Mouse (Mus musculus) kidney, adult 8-10 months (tissue): ENCODE data around the gene Tuba1a.

Experiments used
- DNase-seq, 2 experiments: peaks; one replicate each; pipeline ENCODE4 v3.0.0; 2022

Tuba1a gene

DNA sequence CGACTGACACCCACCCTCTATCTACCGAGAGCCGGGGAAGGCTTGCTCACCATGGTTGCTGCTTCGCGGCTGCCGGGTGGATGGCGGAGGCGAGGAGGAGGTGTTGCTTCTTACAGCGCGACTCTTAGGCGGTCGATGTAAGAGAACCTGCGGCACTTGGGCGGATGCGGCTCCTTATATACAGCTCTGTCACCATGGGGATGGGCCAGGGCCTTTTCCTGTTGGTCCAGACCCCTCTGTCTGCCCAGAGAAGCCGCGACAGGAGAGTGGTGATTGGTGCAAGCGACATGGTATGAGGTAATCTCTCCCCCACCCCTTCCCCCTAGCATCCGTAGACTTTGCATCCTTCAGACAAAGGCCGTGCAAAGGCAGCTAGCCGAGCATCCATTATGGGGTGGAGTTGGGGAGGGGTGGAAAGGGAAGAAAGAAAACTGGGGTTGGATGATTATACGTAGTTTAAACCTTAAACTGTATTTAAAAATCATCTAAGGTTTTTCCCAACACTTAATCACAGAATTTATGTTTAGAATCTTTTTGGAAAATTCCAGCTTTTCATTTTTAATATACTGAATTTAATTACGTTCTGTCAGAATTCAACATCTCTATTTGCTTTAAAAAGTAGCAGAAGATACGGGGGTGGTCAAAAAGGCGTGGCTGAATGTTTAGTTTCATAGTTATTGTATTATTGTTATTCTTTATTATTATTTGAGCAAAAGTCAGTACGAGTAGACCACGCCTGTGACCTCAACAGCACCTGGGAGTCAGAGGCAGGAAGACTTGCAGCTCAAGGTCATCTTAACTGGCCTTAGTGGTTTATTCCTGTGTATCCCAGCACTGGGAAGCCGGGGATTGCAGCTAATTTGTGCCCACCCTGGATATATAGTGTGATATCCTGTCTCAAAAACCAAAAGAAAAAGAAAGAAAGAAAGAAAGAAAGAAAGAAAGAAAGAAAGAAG, at the start of gene Tuba1a, which contains the start of gene Gm49450:
TSS of gene Tuba1a (minus strand) at position 303 of the 956 bp plus-strand sequence.
TSS of gene Gm49450 (minus strand) at position 151 of the 956 bp plus-strand sequence.
- peak; percentile 76 to 84 for DNase-seq

GRCm38 (mm10) chr15:99001451-99001931, 48.0 kb upstream of the Tuba1a start:
- no peak for DNase-seq

GRCm38 (mm10) chr15:99000535-99001283, 47.2 kb upstream of the Tuba1a start:
- peak; percentile 55 to 71 for DNase-seq

- DNase-seq: no peak
Measured at GRCm38 (mm10) chr15:98998775-98999157, 45.3 kb upstream of the Tuba1a start.

GRCm38 (mm10) chr15:98997938-98998774, 44.7 kb upstream of the Tuba1a start:
- DNase-seq: no peak

DNA sequence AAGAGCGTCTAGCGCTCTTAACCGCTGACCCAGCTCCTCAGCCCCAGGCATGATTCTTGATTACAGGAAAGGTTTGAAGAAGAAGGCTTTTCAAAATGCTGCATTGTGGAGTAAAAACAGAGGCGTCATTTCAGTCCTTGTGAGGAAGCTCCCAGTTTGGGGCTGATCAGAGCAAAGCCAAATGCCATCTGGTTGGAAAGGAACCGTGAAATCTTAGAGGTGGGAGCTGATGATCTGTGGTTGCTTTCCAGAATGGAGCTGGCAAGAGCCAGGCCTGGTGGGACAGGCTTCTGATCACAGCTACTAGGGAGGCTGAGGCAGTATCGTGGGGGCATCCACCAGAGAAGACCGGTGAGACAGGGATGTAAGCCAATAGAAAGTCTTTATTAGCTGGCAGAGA, 43.3 kb upstream of the Tuba1a start:
- no peak for DNase-seq

- no peak for DNase-seq
Measured at GRCm38 (mm10) chr15:98994957-98995520, 41.5 kb upstream of the Tuba1a start.

DNA sequence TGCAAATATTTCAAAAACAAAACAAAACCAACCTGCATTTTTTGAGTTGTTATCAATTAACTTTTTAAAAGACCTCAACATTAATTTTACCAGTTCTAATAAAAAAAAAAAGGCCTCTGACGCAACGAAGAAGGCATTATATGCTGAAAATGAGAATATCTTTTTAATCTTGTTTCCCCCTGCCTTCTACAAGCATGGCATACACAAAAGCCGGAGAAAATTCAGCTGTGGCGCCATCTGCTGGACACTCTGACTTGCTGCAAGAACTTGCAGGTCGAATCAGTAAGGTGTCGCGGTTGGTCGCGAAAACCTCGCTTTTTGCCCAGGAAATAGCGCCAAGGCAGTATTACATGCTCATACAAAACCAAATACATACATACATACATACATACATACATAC, 40.4 kb upstream of the Tuba1a start:
- peak; percentile 81 to 86 for DNase-seq

GRCm38 (mm10) chr15:98993093-98993793, 39.7 kb upstream of the Tuba1a start:
- peak; percentile 92 to 95 for DNase-seq

- peak in 1 of 2 experiments; percentile 45 for DNase-seq
Measured at GRCm38 (mm10) chr15:98992086-98992912, 38.8 kb upstream of the Tuba1a start.

GRCm38 (mm10) chr15:98991540-98992050, 38.1 kb upstream of the Tuba1a start:
- no peak for DNase-seq

DNA sequence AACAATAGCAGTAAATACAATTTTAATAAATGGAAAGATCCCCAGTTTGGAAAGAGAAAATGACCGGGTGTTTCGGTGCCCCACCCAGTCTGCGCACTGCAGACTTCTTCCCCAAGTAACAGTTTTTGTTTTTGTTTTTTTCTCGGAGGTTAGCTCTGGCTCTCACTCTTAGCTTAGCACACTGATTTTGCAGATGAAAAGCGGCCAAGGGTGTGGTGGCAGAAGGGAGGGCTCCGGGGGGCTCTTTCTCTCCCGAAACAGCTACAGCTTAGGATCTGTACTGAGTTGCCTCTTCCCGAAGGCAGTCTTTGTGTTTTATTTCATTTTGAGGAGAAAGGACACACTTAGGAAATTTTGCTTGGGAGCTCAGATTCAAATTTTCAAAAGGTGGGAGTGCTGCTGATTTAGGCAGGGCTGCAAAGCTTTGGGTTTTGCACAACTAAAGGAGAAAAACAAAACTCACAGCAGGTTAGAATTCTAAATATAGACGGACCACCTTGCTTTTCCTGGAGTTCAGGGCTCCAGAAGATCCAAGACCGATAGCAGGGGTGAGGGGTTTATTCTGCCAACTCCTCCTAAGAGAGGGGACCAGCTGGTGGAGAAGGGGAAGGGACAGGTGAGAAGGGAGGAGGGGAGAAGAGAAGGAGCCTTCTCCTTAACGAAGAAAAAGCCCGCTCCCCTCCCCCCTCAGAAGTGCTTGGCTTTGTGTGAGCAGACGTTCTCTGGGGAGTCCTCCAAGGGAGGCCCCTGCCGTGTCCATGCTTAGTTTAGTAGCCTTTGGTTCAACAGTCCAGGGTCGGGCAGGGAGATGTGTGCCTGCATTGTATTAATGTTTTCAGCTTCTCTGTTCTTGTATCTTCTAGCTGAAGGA, 37.4 kb upstream of the Tuba1a start:
- no peak for DNase-seq

GRCm38 (mm10) chr15:98989701-98990430, 36.4 kb upstream of the Tuba1a start:
- no peak for DNase-seq

- DNase-seq: no peak
Measured at GRCm38 (mm10) chr15:98988787-98989186, 35.3 kb upstream of the Tuba1a start.

DNA sequence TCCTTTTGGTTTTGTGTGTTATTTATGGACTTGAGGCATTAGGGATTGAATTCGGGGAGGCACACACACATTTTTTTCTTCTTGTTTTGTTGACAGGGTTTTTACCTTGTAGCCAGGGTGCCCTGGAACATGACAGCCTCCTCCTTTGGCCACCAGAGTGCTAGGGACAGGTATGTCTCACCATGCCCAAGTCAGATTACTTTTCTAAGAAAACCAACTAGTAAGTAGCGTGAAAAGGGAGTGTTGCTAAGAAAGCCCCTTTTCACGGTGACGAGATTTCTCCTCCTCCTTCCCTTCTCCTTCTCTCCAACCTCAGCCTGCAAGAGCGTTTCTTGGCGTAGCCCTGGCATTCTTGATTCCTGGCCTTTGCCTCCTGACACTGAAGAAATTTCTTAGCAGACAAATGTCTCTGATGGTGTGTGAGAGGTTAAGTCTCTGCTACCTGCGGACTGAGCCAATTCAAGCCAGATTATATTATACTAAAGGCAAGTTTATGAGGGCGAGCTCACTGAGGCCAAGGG, 34.2 kb upstream of the Tuba1a start:
- DNase-seq: no peak

DNA sequence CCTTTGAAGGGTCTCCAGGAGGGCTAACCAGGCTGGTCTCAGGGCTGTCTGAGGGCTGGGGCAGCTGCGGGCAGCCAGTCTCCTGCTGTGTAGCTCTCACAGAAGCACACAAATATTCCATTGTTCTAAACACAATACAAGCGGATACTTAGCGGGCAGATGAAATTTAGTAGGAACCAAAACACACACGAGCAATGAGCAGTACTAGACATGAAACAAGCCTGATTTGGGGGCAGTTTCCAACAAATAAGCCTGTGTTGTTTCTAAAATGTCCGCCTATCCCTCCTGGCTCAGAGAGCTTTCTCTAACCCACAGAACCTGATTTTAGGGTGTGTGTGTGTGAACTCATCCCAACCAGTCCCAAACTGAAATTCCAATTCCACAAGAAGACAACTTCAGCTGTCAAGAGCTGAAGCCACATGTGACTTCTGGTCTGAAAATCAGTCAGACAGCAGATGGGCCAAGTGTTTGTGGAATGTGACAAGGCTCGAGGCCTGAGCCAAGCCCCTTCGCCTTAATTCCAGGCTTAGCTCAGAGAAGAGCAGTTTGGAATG, 33.7 kb upstream of the Tuba1a start:
- no peak for DNase-seq

GRCm38 (mm10) chr15:98985982-98986715, 32.6 kb upstream of the Tuba1a start:
- no peak for DNase-seq
